Mouse (Mus musculus) liver, embryonic 14.5 days (tissue): ENCODE data around the gene Crygd.

Source experiments
- CTCF ChIP-seq: IDR thresholded peaks from 2 replicates; pipeline ENCODE4 v1.5.1; 2016; ENCODE audit warnings: antibody characterized with exemption, low read depth, control low read depth
- EP300 ChIP-seq: IDR thresholded peaks from 2 replicates; pipeline ENCODE4 v1.6.1; 2016; ENCODE audit warnings: antibody characterized with exemption, low read depth

DNA sequence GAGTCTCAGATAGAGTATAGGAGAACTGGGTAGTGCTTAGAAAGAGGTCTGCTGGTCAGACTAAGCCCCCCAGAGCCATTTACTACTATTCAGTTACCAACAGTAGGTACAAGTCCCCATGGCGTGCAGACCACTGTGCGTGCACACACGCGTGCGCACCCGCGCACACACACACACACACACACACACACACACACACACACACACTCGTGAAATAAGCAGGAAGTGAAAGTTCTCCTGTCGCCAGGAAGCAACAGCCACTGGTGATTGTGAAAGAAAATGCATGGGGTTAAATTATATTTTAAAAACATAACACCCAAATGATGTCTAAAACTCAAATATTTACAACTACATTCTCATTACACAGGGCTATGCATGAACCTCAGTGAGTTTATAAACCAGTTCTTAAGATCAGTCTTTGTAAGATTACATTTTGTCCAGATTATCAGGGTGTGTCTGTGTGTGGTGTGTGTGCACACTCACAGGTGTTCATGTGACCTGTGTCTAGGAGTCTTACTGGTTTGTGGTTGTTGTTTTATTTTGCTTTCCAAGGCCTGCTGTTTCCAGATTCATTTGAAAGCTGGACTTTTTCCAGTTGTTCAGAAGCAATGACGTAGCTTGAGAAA, 44.5 kb upstream of the Crygd start:
- TF ChIP-seq CTCF: no peak
- TF ChIP-seq EP300: no peak
